ENCODE assay signal across 8 mouse cellular contexts in genomic region chr16:43364516-43364910, GRCm38 (mm10).
DNase-seq lines count a peak whose midpoint lies in the region; ATAC-seq and TF ChIP-seq lines count a peak whose summit lies in the region.
"Had no signal": no experiment of that assay in that cellular context is flagged by ENCODE, and none has a peak within 500 bp of the region (broad histone marks: within the 10 kb centered on the region; RNA-seq: fewer than 3 reads in every experiment).

No protein-coding gene starts in this region.

- peak overlapping the region; percentile 65 for H3K4me2 ChIP-seq in heart, embryonic 13.5 days

- WGBS in heart, embryonic 13.5 days = 64% methylated on average over 6 of the region's 6 CpGs

- no peak for ATAC-seq in heart, embryonic 13.5 days (ENCODE audit: extremely low read depth, insufficient number of reproducible peaks, low FRiP score, low TSS enrichment)

- no peak for TF ChIP-seq POLR2A in cortical plate, adult 2 months (IDR thresholded peaks at IDR 0.05; ENCODE audit: extremely low read depth, insufficient read depth, low read length)

- intact Hi-C loops in left cerebral cortex, adult 2 months (cut with DNase I) = no loop called here
- intact Hi-C loops in left cerebral cortex, postnatal 14 days (cut with DNase I) = no loop called here
- intact Hi-C loops in left cerebral cortex, postnatal 36 days (cut with DNase I) = no loop called here

- no peak for TF ChIP-seq CTCF in left cerebral cortex, adult 2 months (IDR thresholded peaks at IDR 0.05)
- TF ChIP-seq CTCF in cortical plate, adult 2 months (IDR thresholded peaks at IDR 0.05; ENCODE audit: extremely low read depth, insufficient read depth, low read length) = no peak

- peak overlapping the region; percentile 80 for H3K27ac ChIP-seq in left cerebral cortex, adult 2 months
- no peak overlapping the region for H3K27ac ChIP-seq in cortical plate, adult 2 months (ENCODE audit: insufficient read depth, low read length)
- peak overlapping the region; percentile 96 for H3K27ac ChIP-seq in heart, embryonic 13.5 days (replicated peaks)

- no peaks in the 10 kb centered on the region for H3K27me3 ChIP-seq in heart, embryonic 13.5 days (replicated peaks)

- peak overlapping the region; percentile 76 for H3K9ac ChIP-seq in heart, embryonic 13.5 days

- no peak for DNase-seq in left cerebral cortex, adult 2 months (ENCODE audit: extremely low spot score in 1 of 2, low spot score in 2 of 2)
- no peak for DNase-seq in left cerebral cortex, postnatal 14 days (ENCODE audit: low spot score in 2 of 2)
- peak; percentile 40 for DNase-seq in skeletal muscle tissue, adult 2 months (ENCODE audit: low read depth, low spot score)
- DNase-seq in left cerebral cortex, postnatal 36 days (ENCODE audit: low spot score in 2 of 2) = no peak
- DNase-seq in adrenal gland, postnatal 36 days = no peak

- H3K4me1 ChIP-seq in cortical plate, adult 2 months (ENCODE audit: control insufficient read depth, insufficient read depth, low read length) = no peaks in the 10 kb centered on the region; the same call in none of the 2 replicates
- peaks cover 32% of the 10 kb centered on the region for H3K4me1 ChIP-seq in heart, embryonic 13.5 days

- H3K36me3 ChIP-seq in heart, embryonic 13.5 days = no peaks in the 10 kb centered on the region
- H3K36me3 ChIP-seq: limb, embryonic 10.5 days had no signal

- no peaks in the 10 kb centered on the region for H3K9me3 ChIP-seq in heart, embryonic 13.5 days
- H3K9me3 ChIP-seq: limb, embryonic 10.5 days had no signal

- peak overlapping the region; percentile 33 for H3K4me3 ChIP-seq in left cerebral cortex, adult 2 months
- H3K4me3 ChIP-seq in cortical plate, adult 2 months (ENCODE audit: insufficient read depth, low read length) = peak overlapping the region; percentile 8
- peak overlapping the region; percentile 36 for H3K4me3 ChIP-seq in heart, embryonic 13.5 days
- H3K4me3 ChIP-seq: limb, embryonic 10.5 days had no signal
